Mouse (Mus musculus) lung, embryonic 16.5 days (tissue): Measurements from ENCODE around the gene Rab6a. TPM values are rescaled to one million over a fixed set of nuclear protein-coding genes. Genes with fewer than 3 reads are reported as not detected.

Source experiments
- ATAC-seq: fragments of 200-750 bp; cut with Nextera tagmentation; 2 replicates; pipeline ENCODE4 v1.8.0; 2017; ENCODE audit warnings: low read depth, mild to moderate bottlenecking, moderate library complexity
- H3K27ac ChIP-seq: fragments of 300-500 bp; sonication (generic); 2 replicates; pipeline ENCODE4 v1.5.1; 2014; ENCODE audit warnings: mild to moderate bottlenecking, control low read depth, low read length
- H3K27me3 ChIP-seq: fragments of 300-500 bp; sonication (generic); 2 replicates; pipeline ENCODE4 v1.6.1; 2014; ENCODE audit warnings: low read depth, low read length, mixed read lengths; ENCODE audit not compliant: control insufficient read depth, insufficient read depth
- H3K36me3 ChIP-seq: fragments of 300-500 bp; sonication (generic); 2 replicates; pipeline ENCODE4 v1.6.1; 2014; ENCODE audit warnings: low read length; ENCODE audit not compliant: control insufficient read depth, insufficient read depth
- H3K4me1 ChIP-seq: fragments of 300-500 bp; sonication (generic); replicated peaks from 2 replicates; pipeline ENCODE4 v1.6.1; 2014; ENCODE audit warnings: low read length, mixed read lengths; ENCODE audit not compliant: control insufficient read depth, insufficient read depth
- H3K4me2 ChIP-seq: fragments of 300-500 bp; sonication (generic); 2 replicates; pipeline ENCODE4 v1.6.1; 2014; ENCODE audit warnings: low read depth, low read length, control low read depth
- H3K4me3 ChIP-seq: fragments of 300-500 bp; sonication (generic); 2 replicates; pipeline ENCODE4 v1.5.1; 2014; ENCODE audit warnings: mild to moderate bottlenecking, low read length, control low read depth
- H3K9ac ChIP-seq: fragments of 300-500 bp; sonication (generic); 2 replicates; pipeline ENCODE4 v1.6.1; 2014; ENCODE audit warnings: low read length, control low read depth
- H3K9me3 ChIP-seq: fragments of 300-500 bp; sonication (generic); 2 replicates; pipeline ENCODE4 v1.6.1; 2016; ENCODE audit warnings: low read length; ENCODE audit not compliant: control insufficient read depth
- WGBS: fragments of 180-500 bp; shearing (Covaris S2); extraction: QIAGEN DNeasy Blood & Tissue Kit; methylation state at CpG from one replicate; pipeline ENCODE4 v1.1.7; 2014; 5-methylcytosine and 5-hydroxymethylcytosine counted together
- polyA plus RNA-seq: library from polyadenylated mRNA; unstranded; fragments of >200 nt; fragmentation: Nextera tagmentation; extraction: Ambion mirVana; gene quantifications from 2 replicates; pipeline ENCODE4 v1.2.1, GENCODE M21; 2015

Rab6a gene
- polyA plus RNA-seq, 1 experiment from 2014 or later: 74.6 TPM

GRCm38 (mm10) chr7:100684538-100684937, 77.3 kb downstream of the Rab6a start:
- WGBS: 46% methylated on average over 7 of the region's 7 CpGs
- no peaks in the 10 kb centered on the region for H3K4me1 ChIP-seq
- no peaks in the 10 kb centered on the region for H3K9me3 ChIP-seq
- no peak overlapping the region for H3K9ac ChIP-seq
- H3K4me3 ChIP-seq: no peak overlapping the region
- no peak overlapping the region for H3K4me2 ChIP-seq
- no peak overlapping the region for H3K27ac ChIP-seq
- no peaks in the 10 kb centered on the region for H3K27me3 ChIP-seq
- H3K36me3 ChIP-seq: no peaks in the 10 kb centered on the region
- ATAC-seq: no peak

GRCm38 (mm10) chr7:100685061-100686030, 78.1 kb downstream of the Rab6a start:
- no peak overlapping the region for H3K4me3 ChIP-seq
- no peaks in the 10 kb centered on the region for H3K4me1 ChIP-seq
- no peak overlapping the region for H3K27ac ChIP-seq
- no peak overlapping the region for H3K9ac ChIP-seq
- ATAC-seq: peak; percentile 87; the same call in 1 of the 2 replicates
- no peaks in the 10 kb centered on the region for H3K36me3 ChIP-seq
- H3K4me2 ChIP-seq: no peak overlapping the region
- no peaks in the 10 kb centered on the region for H3K9me3 ChIP-seq
- H3K27me3 ChIP-seq: no peaks in the 10 kb centered on the region
- 44% methylated on average over 13 of the region's 13 CpGs for WGBS

GRCm38 (mm10) chr7:100688471-100688870, 81.3 kb downstream of the Rab6a start:
- H3K36me3 ChIP-seq: no peaks in the 10 kb centered on the region
- no peak for ATAC-seq
- H3K4me3 ChIP-seq: no peak overlapping the region
- H3K27ac ChIP-seq: no peak overlapping the region
- H3K4me2 ChIP-seq: no peak overlapping the region
- H3K9me3 ChIP-seq: no peaks in the 10 kb centered on the region
- no peak overlapping the region for H3K9ac ChIP-seq
- H3K4me1 ChIP-seq: no peaks in the 10 kb centered on the region
- 74% methylated on average over 7 of the region's 7 CpGs for WGBS
- no peaks in the 10 kb centered on the region for H3K27me3 ChIP-seq

Other genes with a start within 250 kb of the Rab6a start
- gene C2cd3, start 235.2 kb upstream of the Rab6a start, polyA plus RNA-seq: 23.1 and 24.6 TPM in 2 replicates
- 55.8 and 57.6 TPM in 2 replicates for gene Ppme1, start 235.1 kb upstream of the Rab6a start, polyA plus RNA-seq
- gene Ucp3, start 134.4 kb upstream of the Rab6a start, polyA plus RNA-seq: 0.09 TPM in 1 of 2 replicates, not detected in the other
- 306 and 325 TPM in 2 replicates for gene Ucp2, start 114.1 kb upstream of the Rab6a start, polyA plus RNA-seq
- gene Dnajb13, start 92.5 kb upstream of the Rab6a start, polyA plus RNA-seq: 8.5 and 12.9 TPM in 2 replicates
- 19.6 and 20.4 TPM in 2 replicates for gene Coa4, start 70.3 kb upstream of the Rab6a start, polyA plus RNA-seq
- 74.6 and 76.3 TPM in 2 replicates for gene Mrpl48, start 891 bp downstream of the Rab6a start, polyA plus RNA-seq
- gene Plekhb1, start 55.0 kb downstream of the Rab6a start, polyA plus RNA-seq: 24.0 and 26.6 TPM in 2 replicates
- gene Fam168a, start 99.2 kb downstream of the Rab6a start, polyA plus RNA-seq: 39.3 and 45.7 TPM in 2 replicates